Mouse (Mus musculus): Measurements from ENCODE around the gene Ccdc85c.

DNA sequence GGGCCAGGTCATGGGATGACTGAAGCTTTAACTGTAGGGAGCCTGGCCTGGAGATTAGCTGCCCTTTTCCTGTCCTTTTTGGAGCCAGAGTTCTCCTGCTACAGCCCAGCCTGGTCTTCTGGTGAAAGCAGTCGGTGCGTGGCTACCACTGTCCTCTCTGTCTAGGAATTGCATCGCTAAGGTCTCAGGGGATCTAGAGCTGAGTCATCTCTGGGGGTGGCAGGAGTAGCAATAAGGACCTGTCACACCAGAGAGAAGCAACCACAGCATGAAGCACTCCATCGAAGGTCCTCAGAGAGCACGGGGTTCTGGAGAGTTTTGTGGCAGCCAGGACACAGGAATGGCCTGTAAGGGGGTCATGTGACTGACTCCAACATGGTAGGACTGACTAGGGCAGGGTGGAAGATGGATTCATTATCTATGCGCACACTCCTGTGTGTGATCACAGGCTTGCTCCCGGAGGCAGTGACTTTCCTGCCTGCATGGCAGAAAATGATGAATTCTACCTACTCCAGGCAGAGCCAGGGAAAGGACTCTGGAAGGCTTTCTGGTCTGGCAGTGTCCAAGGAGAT lies 35.3 kb upstream of the Ccdc85c start:
- no peak for TF ChIP-seq CTCF (IDR thresholded peaks at IDR 0.05; ENCODE audit: low read depth)
- no peak for TF ChIP-seq EP300 (optimal IDR thresholded peaks at IDR 0.05)

Measured in stomach, postnatal 0 days (tissue).